Mouse (Mus musculus): ENCODE measurements at regions not wholly inside any gene's neighbourhood (a gene's known extent, or its start where the extent isn't known, plus 50 kb on each side); places are given as distances from the start of the nearest gene placed in this dataset.

GRCm38 (mm10) chr3:34559841-34560703, 90.1 kb upstream of the Sox2 start:
- Histone ChIP-seq H3K27ac (no peak overlapping the region), H3K4me1 (replicated peaks) (no peaks in the 10 kb centered on the region), H3K9ac (no peak overlapping the region), H3K4me2 (replicated peaks) (no peak overlapping the region), H3K27me3 (replicated peaks) (no peaks in the 10 kb centered on the region), H3K4me3 (replicated peaks) (no peak overlapping the region), H3K9me3 (no peaks in the 10 kb centered on the region), H3K36me3 (no peaks in the 10 kb centered on the region)
- no peak for ATAC-seq
- WGBS: 68% methylated on average over 13 of the region's 13 CpGs

DNA sequence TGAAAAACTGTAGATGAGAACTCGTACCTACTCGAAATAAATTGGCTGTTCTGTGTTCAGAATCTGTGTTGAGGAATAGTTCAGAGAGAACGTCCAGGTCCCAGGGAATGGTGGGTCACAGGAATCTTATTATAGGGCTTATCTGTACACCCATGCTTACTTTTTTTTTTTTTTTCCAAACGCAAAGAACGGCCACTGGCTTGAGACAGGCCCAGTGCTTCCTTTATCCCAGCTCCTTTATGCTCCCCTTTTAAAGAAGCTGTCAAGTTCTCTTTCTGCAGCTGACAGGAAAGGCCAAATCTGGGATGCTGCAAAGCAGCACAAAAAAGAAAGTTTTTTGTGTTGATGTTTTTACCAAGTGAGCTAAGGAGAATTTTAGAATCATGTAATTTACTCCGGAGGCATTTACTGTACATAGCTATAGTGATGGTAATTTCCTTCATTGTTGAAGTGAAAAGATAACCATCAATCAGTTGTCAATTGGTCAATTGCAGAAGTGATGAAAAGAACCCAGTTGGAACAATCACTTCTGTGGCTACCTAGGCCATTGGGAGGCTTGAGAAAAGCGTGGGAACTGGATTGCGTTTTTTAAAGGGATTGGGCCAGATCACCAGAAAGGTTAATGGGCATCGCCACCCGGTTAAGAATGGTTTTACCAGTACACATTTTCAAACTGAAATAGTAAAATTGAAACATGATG, 91.2 kb upstream of the Sox2 start:
- Histone ChIP-seq H3K36me3 (no peaks in the 10 kb centered on the region), H3K4me3 (replicated peaks) (no peak overlapping the region), H3K4me1 (replicated peaks) (no peaks in the 10 kb centered on the region), H3K27ac (no peak overlapping the region), H3K27me3 (replicated peaks) (no peaks in the 10 kb centered on the region), H3K9me3 (no peaks in the 10 kb centered on the region), H3K4me2 (replicated peaks) (no peak overlapping the region), H3K9ac (no peak overlapping the region)
- no peak for ATAC-seq
- 68% methylated on average over 10 of the region's 10 CpGs for WGBS

GRCm38 (mm10) chr3:34552542-34553208, 97.5 kb upstream of the Sox2 start:
- WGBS: 59% methylated on average over 17 of the region's 17 CpGs
- no peak overlapping the region for H3K9ac ChIP-seq

DNA sequence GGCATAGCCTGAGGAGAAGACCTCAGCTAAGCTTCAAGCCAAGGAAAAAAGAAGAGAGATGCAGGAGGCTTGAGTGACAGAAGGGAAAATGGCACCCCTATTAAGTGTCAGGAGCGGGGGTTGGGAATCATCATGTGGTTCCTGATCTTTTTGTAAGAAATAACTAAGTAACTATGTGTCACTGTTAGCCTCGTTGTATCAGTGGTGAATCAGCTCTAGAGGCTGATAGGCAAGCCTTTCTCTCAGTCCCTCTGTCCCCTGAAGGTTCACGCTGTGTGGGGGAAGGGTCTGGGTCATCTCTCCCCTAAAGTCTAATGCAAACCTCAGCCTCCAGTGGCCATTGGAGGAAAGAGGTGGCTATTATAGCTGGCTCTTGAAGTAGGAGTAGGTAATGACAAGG, 99.1 kb upstream of the Sox2 start:
- WGBS: 70% methylated on average over 3 of the region's 3 CpGs
- Histone ChIP-seq H3K9me3 (no peaks in the 10 kb centered on the region), H3K27ac (no peak overlapping the region), H3K9ac (no peak overlapping the region), H3K27me3 (replicated peaks) (no peaks in the 10 kb centered on the region), H3K4me3 (replicated peaks) (no peak overlapping the region), H3K36me3 (no peaks in the 10 kb centered on the region), H3K4me2 (replicated peaks) (no peak overlapping the region), H3K4me1 (replicated peaks) (no peaks in the 10 kb centered on the region)
- no peak for ATAC-seq

More at GRCm38 (mm10) chr3:34552542-34553208, 97.5 kb upstream of the Sox2 start:
- no peak overlapping the region for H3K4me3 ChIP-seq (replicated peaks)
- no peak for ATAC-seq
- no peaks in the 10 kb centered on the region for H3K36me3 ChIP-seq
- no peaks in the 10 kb centered on the region for H3K4me1 ChIP-seq (replicated peaks)
- H3K27me3 ChIP-seq (replicated peaks): no peaks in the 10 kb centered on the region
- H3K27ac ChIP-seq: no peak overlapping the region
- no peaks in the 10 kb centered on the region for H3K9me3 ChIP-seq
- H3K4me2 ChIP-seq (replicated peaks): no peak overlapping the region; the same call in 1 of the 2 replicates

GRCm38 (mm10) chr3:34550189-34550588, 100.0 kb upstream of the Sox2 start:
- Histone ChIP-seq H3K4me1 (replicated peaks) (no peaks in the 10 kb centered on the region), H3K9ac (no peak overlapping the region), H3K4me2 (replicated peaks) (no peak overlapping the region), H3K9me3 (no peaks in the 10 kb centered on the region), H3K27ac (no peak overlapping the region), H3K36me3 (no peaks in the 10 kb centered on the region), H3K4me3 (replicated peaks) (no peak overlapping the region), H3K27me3 (replicated peaks) (no peaks in the 10 kb centered on the region)
- 79% methylated on average over 12 of the region's 12 CpGs for WGBS
- ATAC-seq: no peak

GRCm38 (mm10) chr3:34532451-34532850, 117.8 kb upstream of the Sox2 start:
- ATAC-seq: no peak
- Histone ChIP-seq H3K27me3 (replicated peaks) (no peaks in the 10 kb centered on the region), H3K9ac (no peak overlapping the region), H3K4me2 (replicated peaks) (no peak overlapping the region), H3K4me1 (replicated peaks) (no peaks in the 10 kb centered on the region), H3K4me3 (replicated peaks) (no peak overlapping the region), H3K27ac (no peak overlapping the region), H3K36me3 (no peaks in the 10 kb centered on the region), H3K9me3 (no peaks in the 10 kb centered on the region)
- WGBS: 71% methylated on average over 3 of the region's 3 CpGs

DNA sequence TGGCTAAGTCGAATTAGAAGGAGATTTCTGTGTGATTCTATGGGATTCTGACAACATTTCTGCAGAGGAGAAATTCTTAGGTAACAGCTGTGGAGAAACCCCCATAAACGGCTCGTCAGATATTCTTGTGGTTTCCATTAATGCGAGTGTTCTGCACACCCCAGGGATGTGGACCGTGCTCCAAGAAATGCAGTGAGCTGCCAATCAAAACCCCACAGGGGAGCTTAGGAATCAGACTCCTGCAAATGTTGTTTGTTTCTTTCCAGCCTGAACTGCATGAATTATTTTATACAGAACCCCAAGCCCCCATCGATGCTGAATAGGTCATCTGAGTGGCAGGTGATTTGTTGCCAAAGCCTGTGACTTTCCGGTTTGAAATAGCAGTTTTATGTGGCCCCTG, 118.4 kb upstream of the Sox2 start:
- Histone ChIP-seq H3K4me2 (replicated peaks) (no peak overlapping the region), H3K4me3 (replicated peaks) (no peak overlapping the region), H3K4me1 (replicated peaks) (no peaks in the 10 kb centered on the region), H3K27me3 (replicated peaks) (no peaks in the 10 kb centered on the region), H3K9ac (no peak overlapping the region), H3K27ac (no peak overlapping the region), H3K9me3 (no peaks in the 10 kb centered on the region), H3K36me3 (no peaks in the 10 kb centered on the region)
- ATAC-seq: no peak
- 80% methylated on average over 7 of the region's 7 CpGs for WGBS

DNA sequence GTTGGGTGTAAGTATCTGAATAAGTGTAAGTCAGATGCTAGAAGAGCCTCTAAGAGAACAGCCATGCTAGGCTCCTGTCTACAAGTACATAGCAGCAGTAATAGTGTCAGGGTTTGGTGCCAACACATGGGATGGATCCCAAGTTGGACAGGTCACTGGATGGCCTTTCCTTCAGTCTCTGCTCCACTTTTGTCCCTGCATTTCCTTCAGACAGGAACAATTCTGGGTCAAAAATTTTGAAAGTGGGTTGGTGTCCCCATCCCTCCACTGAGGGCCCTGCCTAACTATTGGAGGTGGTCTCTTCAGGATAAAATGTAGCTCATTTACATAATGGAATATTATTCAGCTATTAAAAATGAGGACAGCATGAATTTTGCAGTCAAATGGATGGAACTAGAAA, 122.7 kb upstream of the Sox2 start:
- Histone ChIP-seq H3K27me3 (replicated peaks) (no peaks in the 10 kb centered on the region), H3K36me3 (no peaks in the 10 kb centered on the region), H3K27ac (no peak overlapping the region), H3K9me3 (no peaks in the 10 kb centered on the region), H3K9ac (no peak overlapping the region), H3K4me1 (replicated peaks) (no peaks in the 10 kb centered on the region), H3K4me3 (replicated peaks) (no peak overlapping the region), H3K4me2 (replicated peaks) (no peak overlapping the region)
- no peak for ATAC-seq

GRCm38 (mm10) chr3:34525730-34526129, 124.5 kb upstream of the Sox2 start:
- no peaks in the 10 kb centered on the region for H3K9me3 ChIP-seq
- H3K27ac ChIP-seq: no peak overlapping the region
- H3K4me1 ChIP-seq (replicated peaks): no peaks in the 10 kb centered on the region
- H3K36me3 ChIP-seq: no peaks in the 10 kb centered on the region
- H3K27me3 ChIP-seq (replicated peaks): no peaks in the 10 kb centered on the region
- H3K4me2 ChIP-seq (replicated peaks): no peak overlapping the region
- no peak overlapping the region for H3K4me3 ChIP-seq (replicated peaks)
- 86% methylated on average over 5 of the region's 5 CpGs for WGBS
- H3K9ac ChIP-seq: no peak overlapping the region
- ATAC-seq: no peak

DNA sequence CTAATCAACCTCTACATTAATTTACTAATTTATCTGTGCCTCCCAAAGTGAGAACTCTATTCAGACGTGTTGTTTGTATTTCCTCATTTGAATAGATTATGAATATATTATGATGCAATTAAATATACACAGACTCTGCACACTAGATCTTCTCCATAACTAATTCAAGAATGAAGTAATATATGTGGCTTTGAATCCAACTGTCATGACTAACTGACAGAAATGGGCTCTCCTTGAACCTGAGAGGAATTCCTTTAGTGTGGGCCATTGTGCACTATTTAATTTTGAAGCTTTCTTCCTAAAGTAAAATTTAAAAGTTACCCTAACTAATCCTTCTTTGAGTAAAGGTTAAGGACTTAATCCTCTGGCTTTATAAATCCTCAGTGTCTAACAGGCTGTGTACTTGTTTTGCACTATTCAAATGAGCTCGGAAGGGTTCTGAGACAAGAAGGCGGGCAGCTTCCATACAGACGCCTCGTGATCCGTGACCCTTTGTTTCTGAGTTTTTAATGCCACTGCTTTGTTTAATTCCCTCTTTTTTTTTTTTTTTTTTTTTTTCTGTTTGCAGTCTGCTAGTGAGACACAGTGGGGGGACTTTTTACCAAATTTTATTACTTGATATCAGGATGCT, 128.0 kb upstream of the Sox2 start:
- no peaks in the 10 kb centered on the region for H3K9me3 ChIP-seq
- 80% methylated on average over 6 of the region's 6 CpGs for WGBS
- H3K9ac ChIP-seq: no peak overlapping the region
- H3K36me3 ChIP-seq: no peaks in the 10 kb centered on the region
- no peak overlapping the region for H3K4me2 ChIP-seq (replicated peaks)
- no peak for ATAC-seq
- no peaks in the 10 kb centered on the region for H3K4me1 ChIP-seq (replicated peaks)
- H3K27me3 ChIP-seq (replicated peaks): no peaks in the 10 kb centered on the region
- no peak overlapping the region for H3K27ac ChIP-seq
- no peak overlapping the region for H3K4me3 ChIP-seq (replicated peaks)

DNA sequence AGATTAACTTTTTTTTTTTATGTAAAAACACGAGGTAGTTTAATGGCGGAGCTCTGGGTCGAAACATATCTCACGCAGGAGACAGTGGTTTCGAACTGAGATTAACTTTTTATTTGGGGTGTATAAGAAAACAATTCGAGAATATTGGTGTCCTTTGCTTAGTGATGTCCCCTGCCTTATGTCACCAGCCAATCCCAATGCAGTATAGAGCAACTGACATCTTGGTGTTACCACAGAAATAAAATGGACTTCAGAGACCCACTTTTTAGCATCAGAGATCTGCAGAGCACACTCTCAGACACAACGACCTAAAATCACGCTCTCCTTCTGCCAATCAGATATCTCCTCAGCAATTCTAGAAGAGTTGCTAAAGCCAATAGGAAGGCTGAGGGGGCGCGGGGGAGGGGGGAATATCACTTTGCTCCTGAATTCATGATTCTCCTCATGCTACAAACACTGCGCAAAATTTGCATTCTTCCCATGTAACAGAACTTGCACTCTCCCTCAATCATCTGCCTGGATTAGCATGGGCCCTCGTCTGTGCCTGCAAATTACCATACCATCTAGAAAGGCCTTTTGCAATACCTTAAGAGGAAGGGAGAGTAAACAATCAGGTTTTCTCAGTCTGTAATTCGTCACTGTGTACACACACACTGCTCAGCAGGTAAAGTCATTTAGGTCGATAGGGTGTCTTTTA, 128.7 kb upstream of the Sox2 start:
- no peak overlapping the region for H3K4me2 ChIP-seq (replicated peaks)
- H3K27me3 ChIP-seq (replicated peaks): no peaks in the 10 kb centered on the region
- no peak overlapping the region for H3K27ac ChIP-seq
- H3K4me1 ChIP-seq (replicated peaks): no peaks in the 10 kb centered on the region
- WGBS: 78% methylated on average over 14 of the region's 14 CpGs
- ATAC-seq: no peak
- no peak overlapping the region for H3K4me3 ChIP-seq (replicated peaks)
- no peak overlapping the region for H3K9ac ChIP-seq
- no peaks in the 10 kb centered on the region for H3K36me3 ChIP-seq
- no peaks in the 10 kb centered on the region for H3K9me3 ChIP-seq
